Mouse (Mus musculus): ENCODE measurements around the gene Camta1.

- TF ChIP-seq TAL1 (IDR thresholded peaks at IDR 0.05; ENCODE audit: low read length) (no peak), GATA1 (IDR thresholded peaks at IDR 0.05; ENCODE audit: low read length) (no peak)
These were observed 224.3 kb downstream of the Camta1 start for GRCm38 (mm10) chr4:151637348-151637747.
